24 mouse cellular contexts compared by ENCODE assay signal in the genomic region with DNA sequence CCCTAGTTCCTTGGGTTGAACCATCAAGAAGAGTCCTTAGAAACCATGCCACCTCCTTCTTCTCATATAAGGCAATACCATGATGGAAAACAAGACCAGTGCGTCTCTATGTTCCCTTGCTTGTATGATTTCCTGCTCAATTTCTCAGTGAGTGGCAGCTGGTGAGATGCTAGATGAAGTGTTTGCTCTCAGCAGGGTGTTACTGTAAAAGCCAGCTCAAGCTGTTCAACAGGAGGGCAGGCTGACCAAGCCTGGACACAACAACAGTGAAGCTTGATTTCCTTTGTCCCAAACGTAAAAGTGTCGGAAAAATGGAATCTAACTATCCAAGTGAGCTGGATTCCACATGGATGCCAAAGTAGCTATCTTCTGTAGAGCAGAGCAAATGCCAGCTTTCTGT.
DNase-seq lines count a peak whose midpoint lies in the region; ATAC-seq lines count a peak whose summit lies in the region.
"Had no signal": no experiment of that assay in that cellular context is flagged by ENCODE, and none has a peak within 500 bp of the region (broad histone marks: within the 10 kb centered on the region; RNA-seq: fewer than 3 reads in every experiment).

No protein-coding gene starts in this region.

- no peak overlapping the region for H3K27ac ChIP-seq in forebrain, embryonic 16.5 days (ENCODE audit: low read length)
- H3K27ac ChIP-seq: embryonic facial prominence, embryonic 10.5 days; embryonic facial prominence, embryonic 15.5 days; forebrain, embryonic 12.5 days; heart, embryonic 10.5 days; heart, embryonic 15.5 days; hindbrain, embryonic 12.5 days; liver, embryonic 12.5 days; midbrain, embryonic 12.5 days had no signal

- H3K4me2 ChIP-seq in forebrain, embryonic 16.5 days (ENCODE audit: low read length), result no peak overlapping the region
- H3K4me2 ChIP-seq: embryonic facial prominence, embryonic 15.5 days; forebrain, embryonic 12.5 days; heart, embryonic 15.5 days; hindbrain, embryonic 12.5 days; liver, embryonic 12.5 days; midbrain, embryonic 12.5 days had no signal

- H3K4me1 ChIP-seq in forebrain, embryonic 16.5 days (replicated peaks; ENCODE audit: control insufficient read depth, insufficient read depth, low read length), result no peaks in the 10 kb centered on the region
- H3K4me1 ChIP-seq: embryonic facial prominence, embryonic 10.5 days; embryonic facial prominence, embryonic 15.5 days; forebrain, embryonic 12.5 days; heart, embryonic 15.5 days; hindbrain, embryonic 12.5 days; liver, embryonic 12.5 days; megakaryocyte, embryonic 14.5 days; midbrain, embryonic 12.5 days had no signal

- no peak overlapping the region for H3K9ac ChIP-seq in forebrain, embryonic 16.5 days (replicated peaks; ENCODE audit: low read depth, low read length)
- H3K9ac ChIP-seq: embryonic facial prominence, embryonic 15.5 days; forebrain, embryonic 12.5 days; heart, embryonic 15.5 days; hindbrain, embryonic 12.5 days; liver, embryonic 12.5 days; liver, postnatal 0 days; midbrain, embryonic 12.5 days had no signal

- no peaks in the 10 kb centered on the region for H3K36me3 ChIP-seq in forebrain, embryonic 16.5 days (ENCODE audit: control insufficient read depth, insufficient read depth)
- H3K36me3 ChIP-seq: embryonic facial prominence, embryonic 15.5 days; forebrain, embryonic 12.5 days; heart, embryonic 15.5 days; hindbrain, embryonic 12.5 days; midbrain, embryonic 12.5 days had no signal

- H3K9me3 ChIP-seq in forebrain, embryonic 16.5 days (ENCODE audit: control insufficient read depth, low read length), result no peaks in the 10 kb centered on the region
- H3K9me3 ChIP-seq: embryonic facial prominence, embryonic 10.5 days; embryonic facial prominence, embryonic 15.5 days; forebrain, embryonic 12.5 days; heart, embryonic 10.5 days; heart, embryonic 15.5 days; hindbrain, embryonic 12.5 days; liver, embryonic 12.5 days; midbrain, embryonic 12.5 days had no signal

- DNase-seq in cerebellum, postnatal 4 days (ENCODE audit: low spot score in 2 of 2), result no peak
- DNase-seq in brain, adult 2 months (ENCODE audit: low read depth, low spot score), result peak; percentile 93
- DNase-seq in cerebellum, adult 8-10 months, result peak; percentile 59
- DNase-seq in cerebellum, postnatal 25 days, result peak; percentile 66 to 73
- DNase-seq in lung, postnatal 10 days, result no peak
- DNase-seq: adrenal gland, adult 8-10 months; gastrocnemius, postnatal 10 days; heart, postnatal 36 days; kidney, postnatal 25 days; liver, postnatal 0 days; lung, postnatal 4 days had no signal

- no peak overlapping the region for H3K4me3 ChIP-seq in forebrain, embryonic 16.5 days (replicated peaks; ENCODE audit: low read length)
- H3K4me3 ChIP-seq: embryonic facial prominence, embryonic 10.5 days; embryonic facial prominence, embryonic 15.5 days; forebrain, embryonic 12.5 days; heart, embryonic 10.5 days; heart, embryonic 15.5 days; hindbrain, embryonic 12.5 days; liver, embryonic 12.5 days; megakaryocyte, embryonic 14.5 days; midbrain, embryonic 12.5 days had no signal

- WGBS in forebrain, embryonic 16.5 days, result 81% methylated on average over 3 of the region's 3 CpGs

- H3K27me3 ChIP-seq in forebrain, embryonic 16.5 days (replicated peaks; ENCODE audit: control insufficient read depth, insufficient read depth, low read length), result no peaks in the 10 kb centered on the region
- H3K27me3 ChIP-seq: CH12.LX; embryonic facial prominence, embryonic 15.5 days; forebrain, embryonic 12.5 days; heart, embryonic 15.5 days; hindbrain, embryonic 12.5 days; liver, embryonic 12.5 days; megakaryocyte, embryonic 14.5 days; midbrain, embryonic 12.5 days had no signal

- ATAC-seq in cerebellum, adult (ENCODE audit: insufficient number of reproducible peaks, low FRiP score, low TSS enrichment), result peak; percentile 89
- no peak for ATAC-seq in forebrain, embryonic 16.5 days
- ATAC-seq: intestine, postnatal 0 days; liver, embryonic 12.5 days; liver, postnatal 0 days had no signal

Comparison
In these comparisons a context has a peak if more than half of its experiments do, and no peak if none do; other contexts are left out.
1. DNase-seq: peak in brain, adult 2 months (single experiment), cerebellum, adult 8-10 months (single experiment) and cerebellum, postnatal 25 days (2 of 2); none in cerebellum, postnatal 4 days (0 of 2) and lung, postnatal 10 days (single experiment).